Mouse (Mus musculus): ENCODE data around the gene Ywhah. TPM values are rescaled to one million over a fixed set of nuclear protein-coding genes. Genes with fewer than 3 reads are reported as not detected.
A peak's percentile ranks its signal among the peaks of the same experiment; 100 is the strongest.

The Ywhah gene
- 130 and 149 TPM in 2 replicates for total RNA-seq (2017)

DNA sequence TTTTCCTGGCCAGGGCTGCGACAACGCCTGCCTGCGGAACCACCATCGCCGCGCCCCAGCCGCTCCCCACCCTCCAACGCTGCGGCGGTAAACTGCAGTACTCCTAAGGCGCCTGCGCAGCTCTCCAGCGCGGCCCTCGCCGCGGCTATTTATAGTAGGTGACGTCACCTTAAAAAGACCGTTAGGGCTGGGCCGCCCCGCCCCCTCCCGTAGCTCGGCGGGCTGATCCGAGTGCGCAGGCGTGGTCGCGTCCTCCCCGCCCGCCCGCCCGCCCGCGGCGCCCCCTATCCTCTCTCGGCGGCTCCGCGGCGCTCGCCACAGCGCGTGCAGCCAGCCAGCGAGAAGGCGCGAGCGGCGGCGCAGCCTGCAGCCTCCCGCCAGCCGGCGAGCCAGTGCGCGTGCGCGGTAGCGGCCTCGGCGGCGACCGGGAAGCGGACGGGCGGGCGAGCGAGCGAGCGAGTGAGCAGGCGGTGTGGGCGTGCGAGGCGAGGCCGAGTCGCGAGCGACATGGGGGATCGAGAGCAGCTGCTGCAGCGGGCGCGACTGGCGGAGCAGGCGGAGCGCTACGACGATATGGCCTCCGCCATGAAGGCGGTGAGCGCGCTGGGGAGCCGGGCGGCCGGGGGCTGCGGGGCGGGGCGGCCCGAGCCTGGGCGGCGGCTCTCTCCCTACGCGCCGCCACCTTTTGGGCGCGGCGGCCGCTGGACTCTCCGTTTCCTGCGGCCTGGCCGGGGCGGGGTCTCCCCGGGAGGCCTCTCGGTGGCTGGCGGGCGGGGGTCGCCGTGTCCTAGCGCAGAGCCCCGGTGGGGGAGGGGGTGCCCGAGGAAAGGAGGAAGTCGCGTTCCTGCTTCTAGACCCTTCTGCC is at the start of gene Ywhah:
TSS of gene Ywhah (plus strand) at position 256 of the 865 bp plus-strand sequence.
- peak; percentile 87 for ATAC-seq (ENCODE audit: extremely low read depth, insufficient number of reproducible peaks, low FRiP score, poor library complexity, severe bottlenecking)

DNA sequence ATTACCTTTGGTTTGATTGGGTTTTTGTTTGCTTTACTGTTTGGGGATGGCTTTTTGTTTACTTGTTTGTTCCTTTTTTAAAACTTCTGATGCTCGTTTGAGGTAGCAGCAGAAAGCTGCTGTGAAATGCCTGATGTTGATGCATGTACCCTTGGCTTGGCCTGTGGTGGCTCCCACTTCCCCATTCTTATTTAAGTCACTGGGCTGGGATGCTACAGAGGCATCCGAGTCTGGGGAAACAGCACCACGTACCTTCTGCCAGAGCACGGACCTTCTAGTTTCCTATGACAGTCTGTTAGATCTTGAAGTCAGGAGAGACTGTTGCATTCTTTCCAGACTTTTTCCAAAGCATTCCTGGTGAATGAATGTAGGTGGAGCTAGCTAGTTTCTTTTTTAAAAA is 42.1 kb upstream of the Ywhah start:
- ATAC-seq (ENCODE audit: extremely low read depth, insufficient number of reproducible peaks, low FRiP score, poor library complexity, severe bottlenecking): no peak

DNA sequence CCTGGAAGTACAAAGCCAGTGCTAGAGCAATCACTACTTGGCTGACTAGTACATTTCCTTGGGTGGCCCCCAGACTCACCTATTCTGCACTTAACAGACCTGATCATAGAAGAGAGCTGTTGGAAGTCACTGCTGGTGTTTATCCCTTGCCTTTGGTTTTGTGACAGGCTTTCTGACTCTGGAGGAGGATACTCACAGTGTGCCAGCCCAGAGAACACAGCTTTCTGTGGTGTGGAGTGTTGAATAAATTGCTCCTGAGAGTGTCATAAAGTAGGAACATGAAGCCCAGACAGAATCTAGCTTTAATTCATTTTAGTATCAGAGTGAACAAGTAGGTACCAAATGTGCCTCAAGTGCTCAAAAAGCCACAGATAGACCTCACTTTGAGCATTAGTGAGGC is 41.4 kb upstream of the Ywhah start:
- ATAC-seq (ENCODE audit: extremely low read depth, insufficient number of reproducible peaks, low FRiP score, poor library complexity, severe bottlenecking): no peak

DNA sequence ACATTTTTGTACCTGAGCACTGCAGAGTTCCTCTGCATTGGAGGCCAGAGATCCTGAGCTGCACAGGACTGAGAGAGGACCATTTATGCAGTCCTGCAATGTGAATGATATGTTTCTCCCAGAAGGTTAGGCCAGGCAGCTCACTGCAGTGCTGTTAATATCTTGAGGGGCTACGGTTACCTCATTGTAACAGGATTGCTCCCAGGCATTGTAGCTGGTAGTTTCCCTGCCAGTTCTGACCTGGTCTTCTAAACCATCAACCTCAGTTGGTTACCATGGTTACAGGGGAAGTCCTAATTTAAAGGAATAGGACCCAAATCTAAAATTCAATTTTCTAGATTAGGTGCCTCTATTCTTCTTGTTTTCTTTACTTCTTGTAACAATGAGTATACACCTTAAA is 33.2 kb upstream of the Ywhah start:
- ATAC-seq (ENCODE audit: extremely low read depth, insufficient number of reproducible peaks, low FRiP score, poor library complexity, severe bottlenecking): no peak

DNA sequence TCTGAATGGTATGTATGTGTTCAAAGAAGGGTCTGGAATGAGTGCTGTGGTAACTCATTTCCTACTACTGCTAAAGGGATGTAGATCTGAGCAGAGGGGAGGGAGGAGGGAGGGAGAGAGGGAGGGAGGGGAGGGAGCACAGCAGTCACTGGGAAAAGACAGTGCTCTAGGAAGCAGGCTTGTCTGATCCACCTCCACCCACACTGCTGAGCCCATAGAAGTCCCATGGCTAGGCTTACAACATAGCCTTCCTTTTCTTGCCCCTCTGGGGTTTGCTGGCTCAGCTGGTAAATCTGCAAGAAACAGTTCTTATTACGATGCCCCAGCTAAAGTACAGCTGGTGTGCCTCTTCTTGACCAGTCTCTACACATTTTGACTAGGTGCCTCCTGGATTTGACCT is 30.7 kb upstream of the Ywhah start:
- ATAC-seq (ENCODE audit: extremely low read depth, insufficient number of reproducible peaks, low FRiP score, poor library complexity, severe bottlenecking): no peak

DNA sequence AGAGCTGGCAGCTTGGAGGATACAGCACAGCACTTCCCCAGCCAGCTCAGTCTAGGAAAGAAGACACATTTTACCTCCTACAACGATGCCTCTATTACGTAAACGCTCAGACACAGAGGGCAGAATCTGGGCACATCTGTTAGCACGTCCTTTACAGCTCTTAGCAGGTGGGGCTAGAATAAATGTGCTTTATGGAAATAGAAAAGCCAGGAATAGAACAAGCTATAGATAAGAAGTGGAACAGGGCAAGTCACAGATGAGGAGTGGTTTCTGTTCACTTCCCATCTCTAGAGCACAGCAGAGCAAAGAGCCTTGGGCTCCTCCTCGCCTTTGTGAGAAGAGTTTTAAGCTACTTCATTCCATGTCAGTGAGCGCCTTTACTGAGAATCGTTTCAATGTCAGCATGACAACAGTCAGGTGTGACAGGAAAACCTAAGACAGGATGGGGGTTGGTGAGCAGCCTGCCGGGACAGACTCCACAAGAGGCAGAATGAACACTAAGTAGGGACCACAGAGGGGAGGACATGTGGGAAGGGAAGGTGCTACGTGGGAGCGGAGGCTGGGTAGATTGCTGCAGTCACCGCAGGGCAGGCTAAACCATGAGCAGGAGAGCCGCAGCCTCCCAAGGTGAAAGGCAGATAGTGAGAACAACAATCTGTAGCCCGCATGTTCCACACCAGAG is 28.5 kb upstream of the Ywhah start:
- no peak for ATAC-seq (ENCODE audit: extremely low read depth, insufficient number of reproducible peaks, low FRiP score, poor library complexity, severe bottlenecking)

DNA sequence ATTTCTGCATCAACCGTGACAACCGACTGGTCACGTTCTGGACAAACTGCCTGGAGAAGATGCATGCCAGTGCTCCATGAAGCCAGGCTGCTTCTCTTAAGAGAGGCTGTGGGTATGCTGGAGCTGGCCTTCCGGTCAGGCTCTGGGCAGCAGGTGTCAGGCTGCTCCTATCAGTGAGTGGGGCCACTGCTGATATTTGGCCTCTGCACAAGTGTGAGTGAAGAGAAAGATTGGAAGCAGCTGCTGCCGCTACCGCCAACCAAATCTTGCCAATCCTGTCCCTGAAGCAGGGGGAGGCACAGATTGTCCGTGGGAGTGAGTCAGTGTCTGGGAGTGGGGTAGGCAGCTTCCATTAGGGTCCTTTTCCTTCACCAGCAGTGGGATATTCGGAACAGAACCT is 27.5 kb upstream of the Ywhah start:
- ATAC-seq (ENCODE audit: extremely low read depth, insufficient number of reproducible peaks, low FRiP score, poor library complexity, severe bottlenecking): no peak

DNA sequence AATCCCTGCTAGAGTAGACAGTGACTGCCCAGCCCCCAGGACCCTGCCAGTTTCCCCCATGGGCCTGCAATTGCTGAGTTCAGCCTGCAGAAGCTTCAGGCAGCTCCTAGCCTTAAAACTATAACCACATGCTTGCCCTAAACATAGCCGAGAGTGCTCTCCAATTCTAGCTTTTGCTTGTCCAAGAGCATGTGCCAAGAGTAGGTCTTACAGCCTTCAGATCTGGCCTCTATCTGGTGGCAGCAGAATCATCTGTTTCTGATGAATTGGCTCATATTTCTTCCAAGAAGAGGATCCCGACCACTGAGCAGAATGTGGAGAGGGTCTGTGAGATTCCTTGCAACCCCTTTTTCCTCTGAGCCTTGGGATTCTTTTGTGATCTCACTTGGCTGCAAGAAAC is 24.1 kb upstream of the Ywhah start:
- no peak for ATAC-seq (ENCODE audit: extremely low read depth, insufficient number of reproducible peaks, low FRiP score, poor library complexity, severe bottlenecking)

DNA sequence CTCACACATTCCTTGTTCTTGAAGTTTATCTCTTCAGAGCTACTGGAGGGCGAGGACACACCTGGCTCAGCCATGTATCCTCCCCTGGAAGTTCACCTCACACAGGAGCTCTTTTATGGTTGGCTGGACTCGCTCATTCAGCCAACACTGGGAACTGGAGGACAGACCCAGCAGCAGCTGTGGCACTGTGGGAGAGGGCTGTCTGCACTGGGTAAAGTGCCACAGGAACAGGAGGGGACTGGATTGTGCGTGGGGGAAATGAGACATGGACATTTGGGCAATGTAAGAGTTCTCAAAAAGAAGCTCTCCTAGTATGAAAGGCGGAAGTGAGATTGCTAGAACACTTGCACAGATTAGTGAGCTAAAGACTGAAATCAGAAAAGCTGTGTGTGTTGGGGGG is 22.9 kb upstream of the Ywhah start:
- ATAC-seq (ENCODE audit: extremely low read depth, insufficient number of reproducible peaks, low FRiP score, poor library complexity, severe bottlenecking): no peak

DNA sequence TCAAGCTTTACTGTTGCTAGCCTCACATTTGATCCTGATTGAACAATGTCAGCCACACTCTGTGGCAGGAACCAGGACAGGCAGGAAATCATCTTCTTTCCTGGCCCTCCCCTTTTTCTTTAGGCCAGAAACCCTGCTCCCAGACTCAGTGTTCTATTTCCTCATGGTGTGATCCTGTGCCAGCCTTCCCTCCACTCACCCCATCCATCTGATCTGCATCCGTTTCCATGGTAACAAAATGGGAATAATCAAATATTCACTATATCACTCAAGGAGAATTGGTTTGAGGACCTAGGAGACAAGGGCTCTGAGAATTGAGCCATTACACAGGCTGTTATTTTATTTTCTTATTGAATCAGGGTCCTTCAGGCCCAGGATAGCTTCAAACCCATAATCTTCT is 22.1 kb upstream of the Ywhah start:
- no peak for ATAC-seq (ENCODE audit: extremely low read depth, insufficient number of reproducible peaks, low FRiP score, poor library complexity, severe bottlenecking)

DNA sequence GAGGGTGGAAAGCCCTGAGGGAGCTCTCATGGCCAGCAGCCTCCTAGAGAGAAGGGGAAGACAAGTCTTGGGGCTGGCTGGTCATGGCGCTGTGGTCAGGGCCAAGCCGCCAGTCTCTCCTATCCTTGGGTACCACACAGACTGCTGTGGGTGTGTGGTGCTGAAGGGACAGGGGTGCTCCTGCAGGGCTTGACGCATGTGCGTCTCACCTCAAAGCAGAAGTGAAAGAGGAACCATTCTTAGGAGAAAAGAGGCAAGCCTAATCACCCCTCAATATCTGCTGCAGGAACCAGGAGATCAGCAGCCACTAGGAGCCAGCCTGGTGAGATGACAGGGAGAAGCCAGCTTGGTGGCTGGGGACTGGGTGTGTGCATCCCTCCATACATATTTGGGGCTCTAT is 20.9 kb upstream of the Ywhah start:
- peak; percentile 95 for ATAC-seq (ENCODE audit: extremely low read depth, insufficient number of reproducible peaks, low FRiP score, poor library complexity, severe bottlenecking)

DNA sequence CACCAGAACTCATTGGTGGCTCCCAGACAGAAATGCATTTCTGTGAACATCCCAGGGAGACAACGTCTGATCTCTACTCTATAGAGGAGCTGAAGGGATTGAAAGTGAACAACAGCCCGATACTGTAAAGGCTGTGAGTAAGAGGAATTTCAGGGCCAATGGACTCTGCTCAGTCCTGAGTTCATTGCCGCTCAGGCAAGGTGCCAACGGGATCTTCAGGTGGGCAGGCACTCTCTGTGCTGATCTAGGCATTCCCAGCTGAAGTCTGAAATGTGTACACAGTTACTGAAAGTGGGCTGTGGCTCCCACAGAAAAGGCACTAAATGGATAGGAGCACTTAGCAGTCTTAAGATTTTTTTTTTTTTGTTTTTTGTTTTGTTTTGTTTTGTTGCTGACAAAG is 19.8 kb upstream of the Ywhah start:
- ATAC-seq (ENCODE audit: extremely low read depth, insufficient number of reproducible peaks, low FRiP score, poor library complexity, severe bottlenecking): no peak

DNA sequence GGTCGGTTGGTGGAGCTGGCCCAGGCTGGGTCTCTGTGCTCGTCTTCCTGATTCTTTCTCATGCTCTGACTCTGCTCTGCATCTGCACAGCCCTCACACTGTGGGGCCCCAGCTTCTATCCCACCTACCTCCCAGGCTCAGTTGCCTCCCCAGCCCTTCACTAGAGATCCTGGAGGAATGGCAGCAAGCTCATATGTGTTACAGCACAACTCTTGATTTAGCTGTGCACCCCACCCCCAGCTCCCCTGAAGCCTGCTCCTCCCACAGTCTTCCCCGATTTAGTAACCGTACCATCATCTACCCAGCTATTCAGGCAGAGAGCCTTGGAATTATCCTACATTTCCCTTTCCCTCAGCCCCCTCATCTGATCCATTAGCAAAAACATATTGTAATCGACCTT is 17.5 kb upstream of the Ywhah start:
- no peak for ATAC-seq (ENCODE audit: extremely low read depth, insufficient number of reproducible peaks, low FRiP score, poor library complexity, severe bottlenecking)

DNA sequence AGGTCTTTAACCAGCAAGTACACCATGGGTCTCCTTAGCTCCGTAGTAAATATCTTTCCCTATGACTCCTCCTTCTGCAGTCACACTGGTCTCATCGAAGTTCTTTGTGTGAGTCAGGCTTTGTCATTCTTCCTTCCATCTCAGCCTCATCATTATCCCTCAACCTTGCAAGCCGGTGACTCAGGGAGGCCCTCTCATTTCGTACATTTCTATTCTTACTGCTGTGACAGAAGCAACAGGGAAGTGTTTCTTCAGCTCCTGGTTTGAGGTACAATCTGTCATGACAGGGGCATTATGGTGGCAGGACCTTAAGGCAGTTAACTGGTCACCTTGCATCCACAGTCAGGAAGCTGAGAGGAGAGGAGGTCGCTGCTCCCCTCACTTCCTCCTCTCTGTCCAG is 15.8 kb upstream of the Ywhah start:
- ATAC-seq (ENCODE audit: extremely low read depth, insufficient number of reproducible peaks, low FRiP score, poor library complexity, severe bottlenecking): no peak

DNA sequence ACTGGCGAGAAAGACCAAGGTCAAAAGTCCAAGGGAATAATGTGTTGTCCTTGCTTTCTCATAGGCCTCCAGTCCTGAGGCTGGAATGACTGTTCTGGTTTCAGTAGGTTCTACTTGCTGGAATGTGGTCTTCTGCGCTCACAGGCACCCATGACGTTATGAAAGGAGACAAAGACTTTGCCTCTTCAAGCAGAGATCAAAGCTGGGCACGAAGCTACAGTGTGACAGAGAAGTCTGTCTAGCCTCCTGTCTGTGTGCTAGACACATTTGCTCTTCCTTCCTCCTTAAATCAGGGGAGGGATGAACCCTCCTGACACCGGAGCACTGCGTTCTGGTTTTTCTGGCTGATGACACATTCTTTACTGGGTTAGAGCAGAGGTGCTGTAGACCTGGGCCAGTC is 15.1 kb upstream of the Ywhah start:
- no peak for ATAC-seq (ENCODE audit: extremely low read depth, insufficient number of reproducible peaks, low FRiP score, poor library complexity, severe bottlenecking)

DNA sequence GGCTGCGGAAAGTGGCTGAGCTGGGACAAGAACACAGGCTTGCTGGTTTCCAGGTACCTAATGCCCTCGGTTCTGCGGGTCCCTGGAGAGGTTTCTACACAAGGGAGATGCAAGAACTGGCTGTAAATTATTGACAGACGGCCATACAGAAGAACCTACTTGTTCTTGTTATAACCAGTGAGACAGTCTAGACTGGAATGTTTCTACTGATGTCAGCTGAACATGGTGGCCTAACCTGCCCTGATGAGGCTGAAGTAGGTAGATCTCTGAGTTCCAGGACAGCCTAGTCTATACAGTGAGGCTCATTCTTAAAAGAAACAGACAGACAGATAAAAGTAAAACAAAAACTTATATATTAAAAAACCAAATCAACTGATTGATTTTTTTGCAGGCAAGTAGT is 14.5 kb upstream of the Ywhah start:
- ATAC-seq (ENCODE audit: extremely low read depth, insufficient number of reproducible peaks, low FRiP score, poor library complexity, severe bottlenecking): no peak

DNA sequence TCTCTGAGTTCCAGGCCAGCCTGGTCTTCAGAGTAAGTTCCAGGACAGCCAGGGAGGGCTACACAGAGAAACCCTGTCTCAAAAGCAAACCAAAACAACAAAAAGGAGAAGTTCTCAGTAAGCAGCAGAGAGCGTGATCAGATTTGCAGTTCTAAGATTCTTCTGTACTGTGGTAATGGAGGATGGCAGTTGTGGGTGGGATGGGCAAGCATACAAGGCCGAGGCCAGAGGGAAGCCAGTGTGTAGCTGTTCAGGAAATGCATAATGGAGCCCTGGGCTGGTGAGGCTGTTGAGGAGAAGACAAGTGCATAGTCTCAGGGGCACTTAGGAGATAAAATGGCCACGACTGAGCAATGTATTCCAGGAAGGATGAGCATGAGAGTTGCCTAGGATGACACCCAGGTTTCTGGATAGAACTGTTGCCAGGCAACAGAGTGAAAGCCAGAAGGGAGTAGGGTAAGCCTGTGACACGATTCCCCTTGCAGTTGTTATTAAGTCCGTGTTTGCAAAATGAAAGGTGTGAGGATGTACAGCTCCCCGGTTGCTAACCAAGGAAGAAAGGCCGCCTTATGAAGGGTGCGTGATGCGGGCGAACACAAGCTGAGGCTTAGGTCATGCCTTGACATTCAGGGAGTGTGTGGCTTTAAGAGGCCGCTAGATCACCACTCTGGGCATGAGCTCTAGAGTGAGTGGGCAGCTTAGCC is 13.0 kb upstream of the Ywhah start:
- no peak for ATAC-seq (ENCODE audit: extremely low read depth, insufficient number of reproducible peaks, low FRiP score, poor library complexity, severe bottlenecking)

DNA sequence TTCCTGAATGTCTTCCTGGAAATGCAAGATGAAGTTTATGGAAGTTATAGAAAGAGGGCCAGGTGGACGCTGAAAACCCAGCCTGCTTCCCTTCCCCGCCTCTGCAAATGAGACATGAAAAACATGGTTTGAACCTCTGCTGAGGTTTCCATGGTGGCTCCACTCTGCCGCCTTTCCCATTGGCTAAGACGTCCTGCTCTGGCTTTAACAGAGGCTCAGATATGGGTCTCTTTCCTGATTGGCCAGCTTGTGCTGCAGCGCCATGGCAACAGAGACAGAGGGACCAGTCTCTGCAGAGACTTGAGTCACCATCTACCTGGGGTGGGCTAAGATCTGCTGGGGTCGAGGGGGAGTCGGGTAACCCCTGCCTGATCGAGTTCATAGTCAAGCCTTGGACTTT is 11.9 kb upstream of the Ywhah start:
- no peak for ATAC-seq (ENCODE audit: extremely low read depth, insufficient number of reproducible peaks, low FRiP score, poor library complexity, severe bottlenecking)

DNA sequence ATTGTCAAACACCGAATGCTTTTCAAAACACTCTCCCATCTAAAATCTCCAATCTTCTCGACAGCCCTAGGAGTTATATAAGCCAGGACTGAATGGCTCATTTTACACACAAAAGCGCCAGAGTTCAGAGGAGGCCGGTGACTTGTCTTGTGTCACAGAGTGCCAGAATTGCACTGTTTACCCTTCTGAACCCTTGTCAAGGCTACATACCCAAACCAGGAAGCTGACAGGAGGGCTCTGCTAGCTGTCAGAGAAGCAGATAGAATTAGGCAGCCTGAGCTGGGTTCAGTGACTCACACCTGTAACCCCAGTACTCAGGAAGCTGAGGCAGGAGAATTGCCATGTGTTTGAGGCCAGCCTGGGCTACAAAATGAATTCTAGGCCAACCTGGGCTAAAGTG is 11.2 kb upstream of the Ywhah start:
- no peak for ATAC-seq (ENCODE audit: extremely low read depth, insufficient number of reproducible peaks, low FRiP score, poor library complexity, severe bottlenecking)

DNA sequence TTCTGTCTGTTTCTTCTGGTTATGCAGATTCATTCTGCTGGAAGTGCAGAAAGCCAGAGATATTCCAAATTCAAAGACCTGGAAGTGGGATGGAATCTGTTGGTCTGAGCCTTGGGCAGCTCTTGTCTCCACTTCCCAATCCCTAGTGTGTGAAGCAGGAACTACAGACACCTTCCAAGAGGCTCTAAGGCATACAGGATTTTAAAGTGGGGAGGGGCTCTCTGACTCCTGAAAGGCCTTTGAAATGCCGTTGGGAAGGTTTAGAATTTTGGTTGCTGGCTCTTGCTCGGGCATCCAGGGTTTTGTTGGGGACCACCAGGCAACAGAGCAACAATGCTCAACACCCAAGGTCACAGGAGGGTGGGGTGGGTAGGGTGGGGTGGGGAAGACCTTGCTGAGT is 9.3 kb upstream of the Ywhah start:
- no peak for ATAC-seq (ENCODE audit: extremely low read depth, insufficient number of reproducible peaks, low FRiP score, poor library complexity, severe bottlenecking)
